Mouse (Mus musculus) heart, adult 18-20 months (tissue): ENCODE results near the gene B4galnt4. TPM values are rescaled to one million over a fixed set of nuclear protein-coding genes. Genes with fewer than 3 reads are reported as not detected.
A peak's percentile ranks its signal among the peaks of the same experiment; 100 is the strongest.

Source experiments
- DNase-seq, 2 experiments: peaks; one replicate each; pipeline ENCODE4 v3.0.0; 2021 to 2022; ENCODE audit warnings: mixed read lengths in 1 of 2
- total RNA-seq, 2 experiments: library from RNA; stranded (reverse); gene quantifications; 2 replicates each; pipeline ENCODE4 v1.2.3; 2021

The B4galnt4 gene
- total RNA-seq, 2 experiments from 2014 or later, result not detected

GRCm38 (mm10) chr7:141041661-141042060, 19.2 kb upstream of the B4galnt4 start:
- DNase-seq, result peak; percentile 87 to 90

GRCm38 (mm10) chr7:141042539-141042938, 18.4 kb upstream of the B4galnt4 start:
- DNase-seq, result no peak

- DNase-seq, result peak in 1 of 2 experiments; percentile 72
Measured at GRCm38 (mm10) chr7:141046931-141047580, 13.8 kb upstream of the B4galnt4 start.

GRCm38 (mm10) chr7:141047581-141048225, 13.2 kb upstream of the B4galnt4 start:
- peak; percentile 90 to 96 for DNase-seq

GRCm38 (mm10) chr7:141048226-141049218, 12.4 kb upstream of the B4galnt4 start:
- peak; percentile 94 to 96 for DNase-seq

- no peak for DNase-seq
Measured at GRCm38 (mm10) chr7:141049326-141049725, 11.6 kb upstream of the B4galnt4 start.

GRCm38 (mm10) chr7:141051060-141051685, 9.7 kb upstream of the B4galnt4 start:
- no peak for DNase-seq

GRCm38 (mm10) chr7:141052016-141052415, 8.9 kb upstream of the B4galnt4 start:
- no peak for DNase-seq

GRCm38 (mm10) chr7:141052421-141052820, 8.5 kb upstream of the B4galnt4 start:
- no peak for DNase-seq

GRCm38 (mm10) chr7:141055785-141056184, 5.1 kb upstream of the B4galnt4 start:
- no peak for DNase-seq

GRCm38 (mm10) chr7:141056976-141057375, 3.9 kb upstream of the B4galnt4 start:
- DNase-seq, result no peak

GRCm38 (mm10) chr7:141057541-141057940, 3.4 kb upstream of the B4galnt4 start:
- no peak for DNase-seq

GRCm38 (mm10) chr7:141058601-141059341, 2.1 kb upstream of the B4galnt4 start:
- no peak for DNase-seq

GRCm38 (mm10) chr7:141059929-141060328, 975 bp upstream of the B4galnt4 start:
- no peak for DNase-seq

GRCm38 (mm10) chr7:141061269-141061692, 377 bp downstream of the B4galnt4 start:
- no peak for DNase-seq

GRCm38 (mm10) chr7:141062525-141062924, 1.6 kb downstream of the B4galnt4 start:
- no peak for DNase-seq

- DNase-seq, result no peak
Measured at GRCm38 (mm10) chr7:141063353-141063752, 2.4 kb downstream of the B4galnt4 start.

GRCm38 (mm10) chr7:141064175-141064574, 3.3 kb downstream of the B4galnt4 start:
- DNase-seq, result no peak

GRCm38 (mm10) chr7:141064576-141064975, 3.7 kb downstream of the B4galnt4 start:
- DNase-seq, result no peak

GRCm38 (mm10) chr7:141068351-141068750, 7.4 kb downstream of the B4galnt4 start:
- no peak for DNase-seq
